Mouse (Mus musculus) heart, postnatal 25 days (tissue): ENCODE results near the gene Slc39a11. TPM values are rescaled to one million over a fixed set of nuclear protein-coding genes. Genes with fewer than 3 reads are reported as not detected.

Source experiments
- DNase-seq: peaks from one replicate; pipeline ENCODE4 v3.0.0; 2022; ENCODE audit warnings: low spot score
- intact Hi-C: fragments of 180-260 bp; cut with DNase I; formaldehyde crosslinking; loops from one replicate; pipeline ENCODE4 v1.15.1; 2025
- total RNA-seq, 2 experiments: library from RNA; stranded (reverse); gene quantifications; 2 replicates each; pipeline ENCODE4 v1.2.3; 2021

The Slc39a11 gene
- total RNA-seq, 2 experiments from 2014 or later = 2.7 to 3.8 TPM

DNA sequence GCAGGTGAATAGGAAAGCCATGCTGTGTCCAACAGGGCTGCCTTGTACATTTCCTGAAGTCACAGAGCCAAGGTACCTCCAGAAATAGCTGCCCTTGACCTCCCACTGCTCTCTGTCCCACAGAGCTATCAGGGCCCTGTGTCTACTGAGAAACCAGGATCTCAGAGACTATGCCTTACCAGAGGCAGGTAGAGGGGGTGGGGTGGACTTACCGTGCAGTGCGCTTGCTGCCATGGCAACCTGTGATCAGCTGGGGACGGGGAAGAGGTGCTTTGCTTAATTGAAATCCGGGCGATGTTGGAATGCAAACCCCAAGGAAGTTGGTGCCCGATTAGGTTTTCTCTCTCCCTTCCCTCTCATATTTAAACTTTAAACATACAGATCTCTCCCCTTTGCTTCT, 260.2 kb downstream of the Slc39a11 start:
- no peak for DNase-seq
- intact Hi-C loops = no loop called here

DNA sequence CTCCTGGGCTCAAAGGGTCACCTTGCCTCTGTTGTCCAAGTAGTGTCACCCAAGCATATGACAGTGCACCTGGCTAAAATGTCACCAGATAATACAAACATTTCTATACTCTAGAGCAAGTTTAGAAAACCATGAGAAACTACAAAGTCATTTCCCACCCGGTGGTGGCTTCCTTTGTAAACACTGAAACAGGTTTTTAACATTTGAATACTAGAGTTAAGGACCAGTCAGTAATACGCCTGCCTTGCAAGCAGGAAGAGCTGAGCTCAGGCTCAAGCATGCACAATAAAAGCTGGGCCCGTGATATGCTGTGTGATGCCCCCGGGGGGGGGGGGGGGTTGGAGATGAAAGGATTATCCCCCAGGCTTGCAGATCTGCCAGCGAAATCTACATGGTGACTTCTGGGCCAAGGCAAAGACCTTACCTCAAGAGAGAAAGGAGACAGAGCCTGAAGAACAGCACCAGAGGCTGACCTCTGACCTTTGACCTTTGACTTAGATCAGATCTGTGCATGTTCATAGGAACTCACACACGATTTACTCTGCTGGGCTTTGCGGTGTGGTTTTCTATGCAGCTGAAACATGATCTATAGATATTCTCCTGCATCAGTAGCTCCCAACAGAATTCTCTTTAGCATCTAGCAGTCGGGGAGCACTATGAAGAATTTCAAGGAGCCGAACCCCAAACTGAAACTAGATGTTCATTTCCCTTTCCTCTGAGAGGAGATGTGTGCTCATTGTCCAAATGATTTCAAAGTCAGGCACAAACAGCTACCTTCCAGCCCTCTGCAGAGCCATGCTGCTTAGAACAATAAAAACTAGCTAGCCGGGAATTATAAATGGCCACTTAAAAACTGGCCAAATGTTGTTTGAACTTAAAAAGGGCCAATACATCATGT, 267.0 kb downstream of the Slc39a11 start:
- intact Hi-C loops = no loop called here
- DNase-seq = no peak

DNA sequence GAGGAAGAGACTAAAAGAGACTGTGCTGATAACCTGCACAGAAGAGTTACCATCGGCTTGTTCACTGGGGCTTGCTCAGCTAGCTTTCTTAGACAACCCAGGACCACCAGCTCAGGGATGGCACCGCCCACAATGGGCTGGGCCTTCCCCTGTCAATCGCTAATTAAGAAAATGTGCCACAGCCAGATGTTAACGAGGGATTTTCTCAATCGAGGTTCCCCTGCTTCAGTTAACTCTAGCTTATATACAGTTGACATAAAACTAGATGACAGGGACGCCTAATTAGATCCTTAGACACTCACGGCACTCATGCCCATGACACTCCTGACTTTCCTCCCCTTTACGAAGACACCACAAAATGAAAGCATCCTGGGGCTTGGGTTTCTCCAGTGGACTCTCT, 268.3 kb downstream of the Slc39a11 start:
- intact Hi-C loops = no loop called here
- no peak for DNase-seq

DNA sequence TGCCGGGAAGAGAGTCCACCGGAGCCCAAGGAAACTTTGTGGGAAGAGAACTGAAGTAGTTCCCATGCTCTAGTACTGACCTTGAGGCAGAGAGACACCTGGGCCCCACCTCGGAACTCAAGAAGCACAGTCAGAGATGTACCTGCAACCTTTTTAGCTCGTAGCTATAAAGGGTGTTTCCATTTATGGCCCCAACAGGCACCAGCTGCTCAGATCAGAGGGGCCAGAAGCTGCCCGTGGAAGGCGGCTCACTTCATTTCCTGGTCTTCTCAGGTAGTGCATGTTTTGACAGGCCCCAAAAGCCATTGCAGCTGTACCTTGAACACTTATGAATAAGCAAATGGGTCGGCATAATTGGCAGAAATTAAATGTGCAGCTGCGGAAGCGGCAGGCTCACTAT, 271.0 kb downstream of the Slc39a11 start:
- intact Hi-C loops = no loop called here
- no peak for DNase-seq

DNA sequence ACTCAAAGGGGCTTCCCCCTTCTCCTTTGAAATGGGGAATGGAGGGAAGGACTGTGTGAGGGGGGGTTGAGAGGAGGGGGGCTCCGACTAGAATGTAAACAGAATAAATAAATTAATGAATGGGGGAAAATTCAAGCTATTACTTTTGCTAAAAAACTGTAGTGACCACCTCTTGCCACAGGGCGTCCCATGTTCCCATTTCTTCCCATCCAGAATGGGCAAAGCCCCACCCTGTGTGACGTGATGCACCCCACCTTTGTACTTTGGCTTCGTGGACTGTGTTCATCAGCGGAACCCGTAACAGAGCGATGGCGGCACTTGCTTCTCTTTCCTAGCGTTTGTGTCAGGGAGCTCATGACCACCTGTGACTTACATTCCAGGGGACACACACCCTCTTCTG, 273.8 kb downstream of the Slc39a11 start:
- DNase-seq = no peak
- intact Hi-C loops = no loop called here

DNA sequence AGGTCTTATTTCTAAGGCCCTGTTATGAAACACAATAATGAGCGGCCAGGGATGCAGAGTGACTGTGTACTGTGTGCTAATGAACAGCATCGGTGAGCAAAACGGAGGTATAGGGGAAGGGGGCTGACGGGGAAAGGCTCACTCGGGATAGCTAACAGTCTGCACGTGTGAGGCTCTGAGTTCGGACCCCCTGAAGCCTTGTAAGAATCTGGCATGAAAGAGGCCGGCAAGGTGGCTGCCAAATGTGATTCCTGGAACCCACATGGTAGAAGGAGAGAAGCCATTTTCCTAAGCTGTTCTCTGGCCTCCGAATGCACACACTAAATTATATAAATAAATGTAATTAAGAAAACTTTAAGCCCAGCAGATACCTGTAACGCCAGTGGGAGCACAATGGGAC, 276.0 kb downstream of the Slc39a11 start:
- intact Hi-C loops = no loop called here
- no peak for DNase-seq

DNA sequence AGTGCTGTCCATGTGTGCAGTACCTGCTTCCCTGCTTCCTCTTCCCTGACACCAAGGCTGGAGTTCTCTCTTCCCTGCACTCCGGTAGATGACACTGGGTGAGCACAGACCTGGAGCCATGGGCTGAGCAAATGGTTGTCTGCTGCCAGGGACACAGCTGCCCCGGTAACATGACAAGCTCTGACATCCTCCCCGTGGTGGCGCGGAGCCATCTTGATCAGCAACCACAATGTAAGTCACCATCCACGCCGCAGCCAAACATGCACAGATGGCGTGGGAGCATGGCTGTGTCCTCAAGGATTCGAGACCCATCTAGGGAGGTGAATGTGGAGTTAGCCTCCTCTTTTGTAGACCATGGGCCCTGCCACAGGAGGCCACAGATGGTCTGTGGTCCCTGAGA, 276.5 kb downstream of the Slc39a11 start:
- intact Hi-C loops = no loop called here
- no peak for DNase-seq

DNA sequence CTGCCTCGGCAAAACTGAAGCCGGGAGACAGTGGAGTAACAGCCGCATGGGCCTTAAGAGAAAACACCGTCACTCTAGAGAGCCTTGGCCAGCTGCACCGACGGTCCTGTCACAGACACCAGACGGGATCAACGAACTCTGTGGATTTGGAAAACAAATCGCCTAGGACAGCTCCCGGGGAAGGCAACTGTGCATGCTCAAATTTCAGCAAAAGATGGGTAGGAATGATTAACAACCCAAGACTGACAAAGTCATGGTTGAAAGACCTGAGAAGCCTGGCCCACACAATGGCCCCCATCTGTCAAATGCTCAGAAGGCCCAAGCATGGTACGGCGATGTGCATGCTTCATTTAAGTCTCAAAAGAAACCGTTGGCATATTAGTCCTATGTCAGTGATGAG, 281.8 kb downstream of the Slc39a11 start:
- intact Hi-C loops = no loop called here
- DNase-seq = no peak

DNA sequence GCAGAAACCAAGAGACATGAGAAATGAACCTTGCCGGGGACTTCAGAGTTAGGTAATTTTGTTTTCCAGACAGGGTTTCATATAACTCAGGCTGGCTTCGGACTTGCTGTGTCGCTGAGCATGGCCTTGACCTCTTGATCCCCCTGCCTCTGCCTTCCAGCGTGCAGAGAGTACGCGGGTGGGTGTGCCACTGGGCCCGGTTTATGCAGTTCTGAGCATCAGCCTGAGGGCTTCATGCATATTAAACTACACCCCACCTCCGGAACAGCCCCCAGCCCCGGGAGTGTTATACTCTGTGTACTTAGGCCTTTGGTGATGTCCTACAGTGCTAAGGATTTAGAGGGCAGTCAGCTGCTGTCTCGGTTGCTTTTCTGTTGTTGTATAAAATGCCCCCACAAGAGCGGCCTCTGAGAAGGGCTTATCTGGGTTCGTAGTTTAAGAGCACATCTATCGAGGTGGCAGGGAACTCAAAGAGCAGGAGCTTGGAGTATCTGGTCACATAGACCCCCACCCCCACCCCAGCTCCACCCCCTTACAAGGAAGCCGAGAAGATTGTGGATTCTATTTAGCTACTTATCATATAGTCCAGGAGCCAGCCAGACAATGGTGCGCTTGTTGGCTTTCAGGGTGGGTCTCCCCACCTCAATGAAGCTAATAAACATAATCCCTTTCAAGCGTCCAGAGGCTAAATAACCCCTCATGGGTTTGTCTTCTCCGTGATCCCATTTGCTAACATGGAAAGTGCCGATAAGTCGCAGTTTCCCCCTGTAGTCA, 283.4 kb downstream of the Slc39a11 start:
- no peak for DNase-seq
- intact Hi-C loops = no loop called here

DNA sequence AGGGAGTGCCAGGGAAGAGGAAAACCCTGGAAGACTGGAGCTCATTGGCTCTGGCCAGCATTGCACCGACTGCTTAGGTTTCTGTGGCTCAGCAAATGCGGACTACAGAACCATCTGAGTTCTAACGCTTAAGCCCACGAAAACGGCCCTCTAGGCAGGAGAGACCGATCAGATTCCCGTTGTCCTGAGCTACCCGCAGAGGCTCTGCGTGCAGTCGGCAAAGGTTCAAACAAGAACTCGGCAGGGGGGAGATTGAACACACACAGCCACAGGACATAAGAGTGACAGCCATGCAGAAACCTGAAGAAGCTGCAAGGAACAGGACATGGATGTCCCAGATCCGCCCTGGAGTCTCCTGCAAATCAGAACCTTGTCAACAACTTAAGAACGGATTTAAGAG, 286.1 kb downstream of the Slc39a11 start:
- no peak for DNase-seq
- intact Hi-C loops = no loop called here

DNA sequence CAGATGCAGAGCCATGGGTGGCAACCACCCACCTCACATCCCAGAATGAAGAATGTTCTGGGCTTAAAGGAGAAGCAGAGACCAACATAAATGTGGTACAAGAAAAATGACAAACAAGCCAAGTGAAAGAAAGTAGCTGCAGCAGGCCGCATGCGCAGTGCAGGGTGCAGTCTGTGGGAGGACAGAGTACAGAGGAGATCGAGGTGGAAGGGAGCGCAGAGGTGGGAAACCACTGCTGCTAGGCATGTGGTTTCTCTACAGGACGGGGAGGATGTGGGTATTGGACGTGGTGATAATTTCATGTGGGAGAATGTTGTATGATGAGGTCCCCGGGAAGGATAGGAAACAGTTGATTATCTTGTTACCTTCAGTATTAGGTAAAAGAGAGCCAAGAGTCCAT, 287.3 kb downstream of the Slc39a11 start:
- intact Hi-C loops = no loop called here
- DNase-seq = no peak

DNA sequence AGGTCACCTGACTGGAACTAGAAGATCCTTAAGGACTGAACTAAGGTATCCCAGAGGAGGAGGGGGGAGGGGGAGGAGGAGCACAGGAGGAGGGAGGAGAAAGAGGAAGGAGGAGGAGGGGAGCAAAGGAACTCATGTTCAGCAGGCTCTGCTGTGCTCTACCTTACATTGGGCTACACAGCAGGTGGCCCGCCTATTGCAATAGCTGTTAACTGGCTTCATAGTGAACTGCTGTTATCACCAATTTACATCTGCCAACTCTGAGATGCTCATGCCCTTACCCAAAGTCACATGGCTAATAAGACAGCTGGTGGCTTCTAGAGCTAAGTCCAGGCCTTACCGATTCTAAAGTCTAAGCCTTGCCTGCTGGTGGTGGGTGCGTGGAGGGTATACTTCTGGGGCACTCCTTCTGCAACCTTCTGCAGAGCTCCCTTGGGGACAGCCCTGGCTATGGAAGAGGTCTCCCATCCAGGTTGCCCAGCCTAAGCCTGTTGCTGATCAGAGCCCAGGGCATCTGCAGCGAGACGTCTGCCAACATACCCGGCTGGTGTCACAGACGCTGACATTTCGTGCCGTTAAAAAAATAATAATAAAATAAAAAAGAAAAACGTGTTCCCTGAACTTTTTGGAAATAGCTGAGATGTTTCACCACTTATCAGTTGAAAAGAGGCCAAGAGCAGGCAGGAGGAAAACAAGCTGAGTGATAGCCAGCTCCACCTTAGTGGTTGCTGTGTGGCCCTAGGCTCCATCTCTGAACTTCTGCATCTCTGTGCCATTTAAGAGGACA, 289.6 kb downstream of the Slc39a11 start:
- DNase-seq = no peak
- intact Hi-C loops = no loop called here

DNA sequence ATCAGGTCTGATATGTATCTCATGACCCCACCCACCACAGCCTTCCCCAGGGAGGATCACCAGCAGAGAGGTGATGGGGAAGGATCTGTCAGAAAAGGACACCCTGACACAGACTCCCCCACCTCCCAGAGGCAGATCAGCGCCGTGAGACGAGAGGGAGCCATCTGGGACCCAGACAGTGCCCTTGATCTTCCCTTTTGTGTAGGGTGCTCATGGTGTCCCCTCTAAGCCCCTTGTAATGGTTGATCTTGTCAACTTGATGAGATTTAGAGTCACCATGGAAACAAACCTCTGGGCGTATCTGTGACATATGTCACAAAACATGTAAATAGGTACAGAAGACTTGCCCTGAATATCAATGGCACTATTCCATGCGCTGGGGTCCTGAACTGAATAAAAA, 293.9 kb downstream of the Slc39a11 start:
- intact Hi-C loops = no loop called here
- DNase-seq = no peak

DNA sequence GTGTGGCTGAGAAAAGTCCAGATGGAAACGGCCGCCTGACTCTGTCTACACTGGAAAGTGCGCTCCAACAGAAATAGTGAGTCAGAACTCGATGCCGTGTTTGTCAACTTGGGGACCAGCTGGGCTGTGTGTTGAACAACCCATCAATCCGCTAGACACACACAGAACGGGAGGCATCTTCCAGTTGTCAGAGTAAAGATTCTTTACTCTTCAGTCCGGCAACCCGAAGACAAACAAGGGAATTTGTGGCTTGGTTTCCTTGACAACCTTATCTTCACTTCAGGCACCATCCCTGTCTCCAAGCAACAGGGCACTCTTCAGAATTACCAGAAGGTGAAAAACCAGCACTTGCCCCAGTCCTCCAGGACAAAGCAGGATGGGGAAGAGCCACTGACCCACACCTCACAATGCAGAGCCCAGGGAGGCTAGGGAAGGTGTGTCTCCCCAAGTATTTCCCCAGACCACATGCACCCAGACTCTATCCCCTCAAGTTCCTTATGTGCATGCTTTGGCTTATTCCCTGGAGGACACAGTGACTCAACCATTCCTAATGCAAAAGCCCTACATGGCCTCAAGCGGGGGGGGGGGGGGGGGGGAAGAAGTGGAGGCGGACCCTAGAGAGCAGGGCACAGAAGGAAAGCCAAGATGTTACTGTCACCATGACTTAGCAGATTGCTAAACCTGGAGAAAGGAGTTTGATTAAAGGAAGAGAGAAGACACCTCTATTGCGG, 297.6 kb downstream of the Slc39a11 start:
- DNase-seq = no peak
- intact Hi-C loops = no loop called here

DNA sequence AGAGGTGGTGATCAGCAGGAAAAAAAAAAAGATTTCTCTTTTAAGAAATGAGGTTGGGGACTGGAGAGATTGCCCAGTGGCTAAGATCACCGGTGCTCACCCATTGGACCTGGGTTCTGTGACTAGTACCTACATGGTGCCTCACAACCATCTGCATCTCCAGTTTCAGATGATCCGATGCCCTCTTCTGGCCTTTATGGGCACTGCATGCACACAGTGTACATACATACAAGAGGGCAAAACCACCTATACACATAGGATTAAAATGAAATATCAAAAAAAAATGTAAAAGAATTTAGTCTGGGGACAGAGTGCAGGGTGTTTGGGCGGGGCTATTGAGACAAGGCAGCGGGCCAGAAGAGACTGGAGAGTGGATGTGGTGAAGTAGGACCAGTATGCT, 299.3 kb downstream of the Slc39a11 start:
- no peak for DNase-seq
- intact Hi-C loops = no loop called here

DNA sequence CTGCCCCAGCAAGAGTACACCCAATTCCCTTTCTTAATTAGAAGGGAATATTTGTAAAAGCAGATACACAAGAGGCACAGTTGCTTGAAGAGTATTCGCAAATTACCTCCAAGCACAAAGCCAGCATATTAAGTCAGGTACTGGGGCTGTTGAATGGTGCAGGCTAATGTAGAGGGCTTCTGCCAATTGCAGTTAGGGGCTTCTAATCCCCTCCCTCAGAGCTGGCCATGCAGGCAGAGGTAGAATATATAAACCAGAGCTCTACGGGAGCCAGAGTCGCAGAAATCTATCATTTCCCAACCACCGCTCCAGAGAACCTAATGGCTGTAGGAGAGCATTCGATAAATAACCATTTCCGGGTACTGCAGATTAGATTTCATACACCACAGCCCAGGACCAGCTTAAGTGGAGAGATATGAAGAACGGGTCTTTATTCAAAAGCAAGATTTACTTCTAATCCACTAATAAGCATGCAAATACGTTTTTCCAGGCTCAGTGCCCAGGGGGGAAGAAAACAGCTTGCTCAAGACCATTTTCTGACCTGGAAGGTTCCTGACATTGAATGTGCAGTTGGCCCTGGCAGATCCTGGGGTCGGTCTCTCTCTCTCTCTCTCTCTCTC, 302.9 kb downstream of the Slc39a11 start:
- no peak for DNase-seq
- intact Hi-C loops = no loop called here

DNA sequence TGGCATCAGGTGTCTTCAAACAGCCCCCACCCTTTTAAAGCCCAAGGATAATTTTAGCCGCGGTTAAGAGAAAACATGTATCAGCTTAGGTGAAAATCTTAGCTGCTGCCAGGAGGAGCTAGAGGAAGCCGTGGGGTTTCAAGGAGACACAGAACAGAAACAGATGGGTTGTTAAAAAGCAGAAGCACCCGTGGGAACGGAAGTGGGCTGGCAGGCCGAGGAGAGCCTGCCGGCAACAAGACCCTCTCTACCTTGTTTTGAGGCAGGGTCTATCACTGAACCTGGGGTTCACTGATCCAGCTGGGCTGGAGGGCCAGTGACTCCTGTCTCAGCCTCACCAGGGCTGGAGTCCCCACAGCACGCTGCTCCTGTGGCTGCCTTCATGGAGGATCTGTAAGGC, 310.1 kb downstream of the Slc39a11 start:
- intact Hi-C loops = no loop called here
- no peak for DNase-seq

DNA sequence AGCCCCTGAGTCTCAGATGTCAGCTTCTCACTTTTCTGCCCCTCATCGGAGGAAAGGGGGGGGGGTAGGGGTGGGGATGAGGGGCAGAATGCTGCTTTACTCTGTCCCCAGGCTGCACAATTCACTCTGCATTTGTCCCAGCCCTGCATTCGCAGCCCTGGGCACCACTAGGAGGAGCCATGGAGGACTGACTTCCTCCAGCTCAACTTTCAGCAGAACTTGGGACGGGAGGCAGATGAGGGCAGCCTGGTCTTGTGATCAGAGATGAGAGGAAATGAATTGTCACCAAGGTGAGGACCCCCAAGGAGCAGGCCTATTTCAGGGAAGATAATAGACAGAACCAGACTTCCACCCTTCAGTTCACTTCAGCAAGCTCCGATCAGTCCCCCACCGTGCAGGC, 311.3 kb downstream of the Slc39a11 start:
- no peak for DNase-seq
- intact Hi-C loops = no loop called here

DNA sequence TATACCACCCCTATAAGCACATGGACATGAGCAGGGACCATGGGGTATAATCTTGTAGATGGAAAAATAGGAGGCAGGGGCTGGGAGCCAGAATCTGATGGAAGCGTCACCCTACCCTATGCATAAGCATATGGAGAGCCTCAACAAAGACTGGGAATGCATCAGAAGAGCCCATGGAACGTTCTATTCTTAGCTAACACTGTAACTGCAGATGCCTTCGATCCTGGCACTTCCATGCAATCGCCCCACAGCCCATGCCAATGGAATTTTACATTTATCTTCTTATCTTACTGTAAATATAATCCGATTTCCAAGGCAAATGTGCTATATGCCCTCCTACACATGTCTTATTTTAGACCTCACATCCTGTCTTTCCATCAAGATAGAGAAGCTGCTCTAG, 314.2 kb downstream of the Slc39a11 start:
- intact Hi-C loops = no loop called here
- no peak for DNase-seq

DNA sequence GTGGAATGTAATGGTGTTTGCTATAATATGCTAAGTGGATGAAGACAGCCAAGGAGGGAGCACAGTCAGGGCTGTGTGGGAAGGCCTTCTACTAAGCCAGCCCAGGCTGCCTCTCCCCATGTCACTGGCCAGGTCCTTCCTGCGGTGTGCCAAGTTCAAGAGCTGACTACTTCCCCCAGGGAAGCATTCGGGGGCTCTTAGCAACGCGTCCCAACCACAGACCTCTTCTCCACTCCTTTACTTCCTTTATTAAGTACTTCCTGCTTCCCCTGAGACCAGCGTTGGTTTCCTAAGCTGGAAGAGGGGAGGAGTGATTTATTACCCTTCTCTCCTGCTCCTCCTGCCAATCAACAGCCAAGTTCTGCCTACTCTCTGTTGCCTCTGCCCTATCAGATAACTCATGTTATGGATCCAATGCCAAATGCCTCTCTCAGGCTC, 315.4 kb downstream of the Slc39a11 start:
- no peak for DNase-seq
- intact Hi-C loops = no loop called here
